Mouse (Mus musculus) left cerebral cortex, adult 9 months (tissue): ENCODE measurements around the gene Gng7.
A peak's percentile ranks its signal among the peaks of the same experiment; 100 is the strongest.

Experiments used
- DNase-seq, 2 experiments: peaks; one replicate each; pipeline ENCODE4 v3.0.0; 2022; ENCODE audit warnings: low spot score in 2 of 2

Gene Gng7

DNA sequence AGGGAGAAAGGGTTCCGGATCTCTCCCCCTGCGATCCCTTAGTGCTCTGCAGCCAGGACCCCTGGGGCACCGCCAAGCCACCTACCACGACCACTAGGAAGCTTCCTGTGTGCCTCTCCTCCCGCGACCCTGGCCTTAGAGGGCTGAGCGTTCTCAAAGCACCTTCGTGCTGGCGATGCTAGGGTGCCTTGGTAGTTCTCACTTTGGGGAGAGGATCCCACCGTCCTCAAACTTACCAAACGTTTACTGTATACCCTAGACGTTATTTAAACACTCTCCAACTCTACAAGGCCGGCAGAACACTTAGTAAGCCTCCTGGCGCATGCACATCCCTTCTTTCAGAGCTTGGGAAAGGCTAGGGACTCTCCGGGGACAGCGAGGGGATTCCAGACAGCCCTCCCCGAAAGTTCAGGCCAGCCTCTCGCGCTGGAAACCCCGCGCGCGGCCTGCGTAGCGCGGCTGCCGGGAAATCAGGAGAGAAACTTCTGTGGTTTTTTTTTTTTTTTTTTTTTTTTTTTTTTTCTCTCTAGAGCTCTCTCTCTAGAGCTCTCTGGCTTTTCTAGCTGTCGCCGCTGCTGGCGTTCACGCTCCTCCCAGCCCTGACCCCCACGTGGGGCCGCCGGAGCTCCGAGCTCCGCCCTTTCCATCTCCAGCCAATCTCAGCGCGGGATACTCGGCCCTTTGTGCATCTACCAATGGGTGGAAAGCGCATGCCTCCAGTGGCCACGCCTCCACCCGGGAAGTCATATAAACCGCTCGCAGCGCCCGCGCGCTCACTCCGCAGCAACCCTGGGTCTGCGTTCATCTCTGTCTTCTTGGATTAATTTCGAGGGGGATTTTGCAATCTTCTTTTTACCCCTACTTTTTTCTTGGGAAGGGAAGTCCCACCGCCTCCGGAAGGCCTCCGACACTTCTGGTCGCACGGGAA lies 85.2 kb downstream of the Gng7 start, which contains the start of gene Gadd45b:
TSS of gene Gadd45b (plus strand) at position 775 of the 928 bp plus-strand sequence.
- DNase-seq, result peak; percentile 95 to 99

DNA sequence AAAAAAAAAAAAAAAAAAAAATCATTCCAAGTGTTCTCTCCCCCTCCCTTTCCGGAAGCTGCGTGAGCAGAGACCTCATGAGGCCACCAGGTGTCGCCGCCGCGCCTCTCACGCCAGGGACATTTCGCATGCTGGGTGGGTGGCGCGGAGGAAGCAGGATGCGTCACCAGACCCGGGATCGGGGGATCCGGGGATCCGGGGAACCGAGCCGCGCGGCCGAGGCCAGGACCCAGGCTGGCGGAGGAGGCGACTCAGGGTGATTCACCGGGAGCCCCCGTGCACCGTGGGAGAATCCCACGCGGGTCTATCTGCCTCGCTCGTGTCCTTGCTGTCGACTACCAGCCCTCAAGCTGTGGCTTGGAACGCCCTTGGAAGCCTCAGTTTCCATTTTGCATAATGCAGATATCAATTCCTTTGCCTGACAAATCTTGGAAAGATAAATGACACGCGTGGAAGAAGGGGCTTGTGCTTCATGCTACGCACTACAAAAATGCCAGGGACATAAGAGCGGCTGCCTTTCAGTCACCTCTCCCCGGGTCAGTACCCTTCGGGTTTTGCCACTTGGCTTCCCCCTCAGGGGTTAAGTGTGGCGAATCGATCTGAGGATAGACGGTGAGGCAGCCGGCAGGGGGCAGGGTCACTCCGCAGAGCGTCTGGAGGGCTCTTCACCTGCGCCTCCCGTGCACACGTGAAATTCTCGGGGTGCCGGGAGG lies 86.0 kb downstream of the Gng7 start:
- DNase-seq, result peak; percentile 77 to 93

DNA sequence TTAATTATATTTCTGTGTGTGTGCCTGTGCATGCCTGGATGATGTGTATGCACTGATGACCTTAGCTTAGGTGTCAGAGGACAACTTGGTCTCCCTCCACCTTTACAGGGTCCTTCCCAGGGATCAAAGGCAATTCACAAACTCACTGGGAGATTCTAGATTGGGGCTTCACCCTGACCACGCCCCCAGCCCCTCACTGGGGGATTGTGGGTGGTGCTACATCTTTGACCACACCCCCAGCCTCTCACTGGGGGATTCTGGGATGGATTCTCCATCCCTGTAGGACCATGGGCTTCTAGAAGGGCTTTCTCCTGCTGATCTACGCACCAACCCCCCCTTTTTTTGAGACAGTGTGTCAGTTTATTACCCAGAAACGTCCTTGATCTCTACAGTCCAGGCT lies 89.3 kb downstream of the Gng7 start:
- DNase-seq, result no peak

DNA sequence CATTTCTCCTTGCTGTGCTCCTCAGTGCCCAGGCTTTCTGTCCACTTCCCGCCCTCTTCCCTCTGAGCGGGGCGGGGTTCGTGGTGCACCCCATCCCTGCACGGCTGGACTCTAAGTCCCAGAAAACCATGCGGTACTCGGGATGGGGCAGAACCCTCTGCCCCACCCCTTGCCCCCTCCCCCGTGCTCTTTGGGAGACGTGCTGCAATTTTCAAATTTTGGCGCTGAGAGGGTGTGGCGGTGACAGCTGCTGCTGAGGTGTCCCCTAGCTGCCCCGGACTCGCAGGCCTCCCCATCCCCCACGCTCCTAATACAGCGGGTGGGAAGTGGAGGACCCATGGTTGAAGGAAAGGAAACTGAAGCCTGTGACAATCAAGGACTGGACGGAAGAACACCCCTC lies 92.8 kb downstream of the Gng7 start:
- no peak for DNase-seq

DNA sequence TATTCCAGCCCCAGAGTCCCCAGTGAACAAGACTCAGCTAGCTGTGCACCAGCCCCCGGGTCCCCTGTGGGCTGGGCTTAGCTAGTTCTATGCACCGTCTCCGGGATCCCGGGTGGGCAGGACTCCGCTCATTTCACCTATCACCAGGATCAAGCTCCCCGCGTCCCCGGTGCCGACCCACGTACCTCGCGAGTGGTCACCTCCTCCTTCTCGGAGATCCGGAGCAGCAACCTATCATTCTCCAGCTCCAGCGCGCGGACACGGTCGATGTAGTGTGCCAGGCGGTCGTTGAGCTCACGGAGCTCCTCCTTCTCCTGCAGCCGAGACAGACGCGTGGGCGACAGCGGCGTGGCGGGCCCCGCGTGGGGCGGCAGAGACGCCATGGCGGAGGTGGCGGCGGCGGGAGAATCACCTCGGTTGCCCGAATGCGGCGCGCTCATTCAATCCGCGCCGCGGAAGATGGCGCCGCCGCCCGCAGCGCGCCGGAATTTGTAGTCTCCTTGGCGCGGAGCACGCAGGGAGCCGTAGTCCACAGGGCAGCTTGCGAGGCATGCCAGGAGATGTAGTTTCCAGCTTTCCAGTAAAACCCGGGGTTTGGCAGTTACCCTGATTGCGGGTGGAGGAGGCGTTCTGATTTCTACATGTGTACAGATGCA lies 96.8 kb downstream of the Gng7 start, which contains the start of gene Lmnb2:
TSS of gene Lmnb2 (minus strand) at position 467 of the 656 bp plus-strand sequence.
- DNase-seq, result peak; percentile 70 to 85

DNA sequence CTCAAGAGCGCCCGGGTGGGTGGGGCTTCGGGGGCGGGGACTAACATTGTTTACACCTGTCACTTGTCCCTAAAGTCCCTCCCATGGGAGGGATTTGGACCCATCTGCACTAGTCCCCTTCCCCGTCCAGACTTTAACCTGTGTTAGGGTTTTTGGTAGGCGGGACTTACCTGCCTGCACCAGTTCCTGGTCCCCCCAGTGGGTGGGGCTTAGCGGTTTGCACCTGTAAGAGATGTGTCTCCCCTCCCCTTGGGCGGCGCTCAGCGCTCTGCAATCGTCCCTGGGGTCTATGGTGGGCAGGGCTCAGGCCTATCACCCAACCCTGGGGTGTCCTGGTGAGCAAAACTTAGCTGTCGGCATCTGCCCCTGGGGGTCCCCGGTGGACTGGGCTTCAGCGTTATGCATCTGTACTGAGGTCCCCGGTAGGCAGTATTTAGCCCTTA lies 97.4 kb downstream of the Gng7 start:
- no peak for DNase-seq

DNA sequence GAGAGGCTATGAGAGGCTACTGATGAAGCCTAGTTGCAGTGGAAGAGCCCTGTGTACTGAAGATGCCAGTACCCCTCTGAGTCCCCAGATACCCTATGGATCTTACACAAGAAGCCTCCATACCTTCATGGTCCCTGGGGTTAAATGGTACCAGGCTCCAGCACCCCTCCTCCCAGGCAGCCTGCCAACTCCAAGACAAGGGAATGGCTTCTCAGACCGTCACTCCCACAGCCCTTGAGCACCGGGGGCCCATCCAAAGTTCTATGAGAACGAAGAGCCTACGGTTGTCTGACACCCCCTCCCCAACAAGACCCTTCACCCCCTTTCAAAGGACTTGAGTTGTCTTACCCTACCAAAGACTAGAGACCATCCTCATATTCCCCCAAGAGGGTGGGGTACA lies 99.0 kb downstream of the Gng7 start:
- DNase-seq, result no peak

DNA sequence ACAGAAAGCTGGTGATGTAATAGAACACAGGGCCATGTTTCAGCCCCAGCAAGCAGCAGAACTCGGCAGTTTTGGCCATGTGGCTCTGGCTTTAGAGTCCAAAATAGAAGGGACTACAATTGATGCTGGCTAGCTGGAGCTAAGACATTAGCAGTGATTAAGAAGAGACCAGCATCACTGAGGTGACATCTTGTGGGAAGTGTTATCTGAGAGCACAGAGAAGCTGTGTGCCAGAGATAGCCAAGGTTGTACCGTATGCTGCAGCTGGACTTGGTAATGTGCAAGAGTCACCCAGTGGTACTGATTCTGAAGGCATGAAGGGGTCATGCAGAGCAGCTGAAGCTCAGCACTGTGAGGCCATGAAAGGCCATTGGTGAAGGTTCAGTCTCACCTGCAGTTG lies 99.5 kb downstream of the Gng7 start:
- DNase-seq, result no peak

DNA sequence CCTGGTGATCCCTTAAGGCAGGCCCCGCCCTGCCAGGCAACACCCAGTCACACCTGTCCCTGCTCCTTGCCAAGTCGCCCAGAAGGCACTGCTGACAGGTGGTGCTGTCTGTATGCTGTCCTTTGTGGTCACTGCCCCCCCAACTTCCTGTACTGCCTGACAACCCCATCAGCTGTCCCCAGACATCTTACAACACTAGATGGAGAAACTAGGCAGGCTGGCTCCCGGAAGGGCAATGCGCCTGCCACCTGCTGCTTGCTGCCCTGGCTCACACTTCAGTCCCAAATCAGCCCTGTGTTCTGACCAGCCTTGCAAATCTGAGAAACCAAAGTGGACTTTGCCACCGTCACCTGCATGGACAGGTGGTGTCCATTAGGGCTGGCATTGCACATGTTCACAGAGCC lies 100.5 kb downstream of the Gng7 start:
- DNase-seq, result no peak

DNA sequence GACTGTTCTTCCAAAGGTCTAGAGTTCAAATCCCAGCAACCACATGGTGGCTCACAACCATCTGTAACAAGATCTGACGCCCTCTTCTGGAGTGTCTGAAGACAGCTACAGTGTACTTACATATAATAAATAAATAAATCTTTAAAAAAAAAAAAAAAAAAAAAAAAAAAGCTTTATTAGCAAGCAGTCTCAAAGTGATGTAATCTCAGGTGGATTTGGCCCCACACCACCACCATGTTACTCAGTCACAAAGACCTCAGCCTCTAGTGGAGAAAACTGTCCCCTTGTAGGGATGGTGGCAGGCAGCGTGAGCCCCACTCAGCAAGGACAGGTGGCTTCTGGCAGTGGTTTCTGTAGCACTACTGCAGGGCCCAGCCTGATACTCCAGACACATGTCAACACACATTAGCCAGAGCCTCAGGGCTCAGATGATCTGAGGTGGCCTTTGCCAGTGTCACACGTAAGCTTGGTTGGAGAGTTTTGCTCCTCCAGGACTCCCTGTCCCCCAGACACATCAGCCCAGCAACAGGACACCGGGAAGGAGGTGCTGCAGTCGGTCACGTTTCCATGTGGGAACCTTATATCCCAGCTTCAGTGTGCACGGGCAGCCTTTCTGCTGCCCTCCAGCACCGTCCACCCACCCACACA lies 101.3 kb downstream of the Gng7 start:
- no peak for DNase-seq

DNA sequence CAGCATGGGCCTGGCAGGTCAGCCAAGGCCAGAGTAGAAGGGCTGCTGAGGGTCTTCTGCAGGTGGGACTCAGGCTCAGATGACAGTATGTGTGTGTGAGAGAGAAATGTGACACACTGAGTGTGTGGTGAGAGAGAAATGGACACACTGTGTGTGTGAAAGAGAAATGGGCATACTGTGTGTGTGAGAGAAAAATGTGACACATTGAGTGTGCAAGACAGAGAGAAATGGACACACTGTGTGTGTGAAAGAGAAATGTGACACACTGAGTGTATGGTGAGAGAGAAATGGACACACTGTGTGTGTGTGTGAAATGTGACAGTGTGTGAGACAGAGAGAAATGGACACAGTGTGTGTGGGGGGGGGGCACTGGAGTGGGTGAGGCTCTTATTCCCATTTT lies 102.9 kb downstream of the Gng7 start:
- no peak for DNase-seq

DNA sequence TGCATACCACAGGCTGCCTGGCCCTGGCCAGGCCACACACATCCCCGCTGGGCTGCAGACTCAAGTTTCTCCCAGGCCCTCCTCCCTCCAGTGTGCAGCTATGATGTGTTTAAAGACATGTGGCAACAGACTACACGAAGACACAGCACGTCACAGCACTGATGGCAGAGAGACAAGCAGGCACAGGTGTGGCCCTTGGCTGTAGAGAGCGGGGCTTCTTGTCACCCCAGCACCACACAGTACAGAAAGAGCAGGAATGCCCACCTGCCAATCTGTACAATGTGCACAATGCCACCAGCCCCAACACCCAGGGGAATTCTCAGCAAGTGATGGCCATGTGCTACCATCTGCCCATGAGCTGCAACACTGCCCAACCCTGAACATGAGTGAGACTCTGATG lies 103.4 kb downstream of the Gng7 start:
- DNase-seq, result no peak

DNA sequence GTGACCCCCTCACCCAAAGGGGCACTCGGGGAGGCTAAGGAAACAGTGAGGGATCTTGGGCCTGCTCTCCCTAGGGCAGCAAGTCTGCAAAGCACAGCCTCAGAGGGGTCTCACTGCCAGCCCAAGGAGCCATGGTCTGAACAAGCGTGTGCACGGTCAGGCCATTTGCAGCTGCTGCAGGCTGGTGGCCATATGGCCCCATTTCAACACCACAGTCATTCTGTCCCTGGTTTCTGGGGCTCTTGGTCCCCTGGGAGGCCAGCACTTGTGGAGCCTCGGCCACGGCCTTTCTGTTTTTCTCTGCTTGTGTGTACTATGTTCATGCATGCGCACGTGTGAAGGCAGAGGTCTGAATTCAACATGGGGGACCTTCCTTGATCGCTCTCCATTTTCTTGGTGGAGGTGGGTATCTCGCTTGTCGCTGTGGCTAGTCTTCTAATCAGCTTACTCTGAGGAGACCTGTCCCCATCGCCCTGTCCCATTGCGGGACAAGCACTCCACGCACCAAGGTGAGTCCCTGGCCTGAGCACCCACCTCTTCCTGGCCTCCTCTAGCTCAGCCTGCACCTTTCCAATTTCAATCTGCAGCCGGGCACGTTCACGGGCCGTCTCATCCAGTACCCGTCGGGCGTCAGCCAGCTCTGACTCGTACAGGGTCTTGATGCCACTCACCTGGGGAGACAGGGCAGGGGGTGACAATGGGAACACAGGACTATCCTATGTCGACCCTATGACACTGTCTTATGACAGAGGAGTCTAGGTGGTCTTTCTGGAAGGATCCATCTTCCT lies 105.2 kb downstream of the Gng7 start:
- DNase-seq, result no peak

DNA sequence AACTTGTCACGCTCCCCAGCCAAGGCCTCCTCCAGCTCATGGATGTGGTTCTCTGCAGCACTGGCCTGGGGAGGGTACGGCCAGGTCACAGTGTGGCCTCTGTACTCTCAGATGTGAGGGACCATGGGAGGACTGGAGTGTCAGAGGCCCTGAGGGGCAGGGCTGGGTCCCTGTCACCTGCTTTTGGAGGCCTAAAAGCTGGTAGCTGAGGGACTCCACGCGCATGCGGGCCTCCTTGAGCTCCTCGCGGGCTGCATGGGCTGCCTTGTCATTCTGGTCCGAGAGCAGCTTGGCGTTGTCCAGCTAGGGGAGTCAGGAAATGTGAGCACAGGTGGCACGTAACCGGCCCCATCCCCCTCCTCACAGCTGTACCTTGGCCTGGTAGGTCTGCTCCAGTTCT lies 110.0 kb downstream of the Gng7 start:
- no peak for DNase-seq

DNA sequence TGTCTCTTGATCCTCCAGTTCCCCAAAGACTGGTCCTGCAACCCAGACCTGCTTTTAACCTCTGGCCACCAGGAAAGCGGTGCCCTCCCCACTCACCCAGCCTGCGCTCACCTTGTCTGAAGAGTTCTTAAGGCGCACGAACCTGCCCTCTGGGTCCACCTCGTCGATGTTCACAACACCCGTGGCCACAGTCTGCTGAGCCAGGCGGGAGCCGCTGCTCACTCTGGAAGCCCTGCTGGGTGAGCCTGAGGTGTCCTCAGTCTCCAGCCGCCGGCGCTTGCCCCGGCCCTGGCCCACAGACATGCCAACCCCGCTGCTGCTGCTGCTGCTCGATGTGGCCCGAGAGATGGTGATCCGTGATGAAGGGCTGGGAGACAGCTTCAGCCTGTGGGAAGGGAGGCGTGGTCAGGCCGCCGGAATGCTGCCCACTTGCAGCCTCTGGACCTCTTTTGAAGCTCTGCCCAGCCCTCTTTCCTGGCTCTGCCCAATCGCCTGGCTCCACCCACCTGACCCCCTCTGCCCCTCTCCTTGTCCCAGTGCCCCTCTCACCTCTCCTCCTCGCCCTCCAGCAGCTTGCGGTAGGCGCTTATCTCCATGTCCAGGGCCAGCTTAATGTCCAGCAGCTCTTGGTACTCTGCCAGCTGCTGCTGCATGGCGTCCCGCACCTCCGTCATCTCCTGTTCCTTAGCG lies 110.6 kb downstream of the Gng7 start:
- DNase-seq, result no peak

DNA sequence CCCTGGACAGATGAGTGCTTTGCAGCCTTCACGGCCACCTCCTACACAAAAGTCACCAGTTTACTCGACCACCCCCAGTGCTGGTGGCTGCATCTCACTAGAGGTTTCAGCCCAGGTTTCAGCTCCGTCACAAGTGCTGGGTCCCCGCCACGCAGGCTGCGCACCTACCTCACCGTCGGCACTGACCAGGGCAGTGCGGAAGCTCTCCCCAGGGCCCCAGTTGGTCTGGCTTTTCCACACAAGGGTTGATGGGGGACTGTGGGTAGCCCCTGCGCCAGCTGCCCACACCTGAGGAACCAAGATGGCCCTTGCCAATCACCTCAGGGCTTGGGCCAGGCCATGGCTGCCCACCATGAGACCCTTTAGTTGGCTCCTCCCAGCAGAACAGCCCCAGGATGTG lies 111.5 kb downstream of the Gng7 start:
- no peak for DNase-seq

DNA sequence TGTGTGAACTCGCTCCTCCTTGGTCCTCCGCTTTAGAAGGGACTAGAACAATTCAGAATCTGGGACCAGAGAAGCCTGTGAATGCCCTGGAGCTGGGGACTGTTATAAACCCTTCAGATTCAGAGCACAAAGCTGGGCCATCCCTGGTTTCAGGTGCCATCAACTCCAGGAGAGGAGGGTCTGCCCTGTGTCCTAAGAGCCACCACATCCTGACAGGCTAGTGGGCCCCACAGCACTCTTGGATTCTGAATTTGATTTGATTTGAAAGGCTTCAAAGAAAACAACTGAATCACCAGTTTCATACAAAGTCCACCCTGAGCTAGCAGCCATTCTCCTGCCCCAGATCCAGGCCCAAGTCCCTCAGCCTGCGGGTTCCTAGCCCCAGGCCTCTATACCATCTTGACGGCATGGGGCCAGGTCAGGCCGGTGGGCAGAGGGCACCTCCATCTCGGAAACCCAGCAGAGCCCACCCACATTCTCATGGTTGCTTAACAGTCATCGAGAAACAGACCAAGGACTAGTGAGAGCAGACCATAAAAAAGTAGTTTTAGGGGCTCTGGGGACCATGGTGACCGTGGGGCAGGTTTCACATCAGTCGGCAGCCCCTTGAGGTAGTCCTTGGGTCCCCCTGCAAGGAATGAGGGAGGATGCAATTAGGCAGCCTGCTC lies 112.3 kb downstream of the Gng7 start:
- DNase-seq, result no peak

DNA sequence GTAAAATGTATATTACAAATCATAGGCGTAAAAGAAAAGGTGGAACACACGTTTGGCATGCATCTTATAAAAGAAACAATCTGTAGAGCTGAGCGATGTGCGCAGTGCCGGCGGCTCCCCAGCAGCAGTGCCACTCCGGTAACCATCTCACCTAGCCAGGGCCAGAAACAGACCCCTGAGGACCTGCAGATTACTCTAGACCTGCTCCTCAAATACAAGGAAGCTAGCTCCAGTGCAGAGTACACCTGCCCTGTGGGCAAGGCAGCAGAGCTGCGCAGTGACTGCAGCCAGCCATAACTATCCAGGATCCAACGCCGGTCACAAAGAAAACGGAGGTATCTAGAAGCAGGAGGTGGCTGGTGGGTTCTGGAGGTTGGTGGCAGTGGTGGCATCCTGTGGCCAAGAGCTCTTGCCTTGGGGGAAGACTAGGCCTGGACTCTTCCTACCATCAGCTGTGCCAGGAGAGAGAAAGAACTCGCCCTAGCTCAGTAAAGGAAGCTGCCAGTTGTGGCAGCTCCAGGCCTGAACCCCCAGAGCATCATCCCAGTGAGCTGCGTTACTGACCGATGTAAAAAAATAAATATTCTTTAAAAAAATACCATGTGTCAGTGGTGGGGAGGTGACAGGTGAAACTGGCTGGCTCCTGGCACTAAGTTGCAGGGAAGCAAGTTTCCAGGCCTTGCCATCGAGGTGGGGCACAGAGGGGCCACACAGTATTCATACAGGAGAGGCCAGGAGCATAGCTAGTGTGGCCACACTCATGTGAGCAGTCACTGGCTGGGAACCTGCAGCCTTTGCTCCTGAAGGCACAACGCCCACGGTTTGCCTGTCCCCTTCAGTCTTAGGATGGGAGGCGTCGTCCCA lies 113.1 kb downstream of the Gng7 start:
- no peak for DNase-seq
